Mouse (Mus musculus) cerebellum, postnatal 36 days (tissue): ENCODE measurements at regions not wholly inside any gene's neighbourhood (a gene's known extent, or its start where the extent isn't known, plus 50 kb on each side); places are given as distances from the start of the nearest gene placed in this dataset.

Source experiments
- DNase-seq, 2 experiments: peaks; one replicate each; pipeline ENCODE4 v3.0.0; 2021 to 2022; ENCODE audit warnings: mixed read lengths in 2 of 2

GRCm38 (mm10) chr11:90783537-90783936 lies 95.4 kb upstream of the Tom1l1 start:
- DNase-seq = no peak

- peak in 1 of 2 experiments; percentile 5 for DNase-seq
Measured at GRCm38 (mm10) chr11:90782975-90783374, 94.8 kb upstream of the Tom1l1 start.

GRCm38 (mm10) chr11:90775752-90776151 lies 87.6 kb upstream of the Tom1l1 start:
- no peak for DNase-seq

- DNase-seq = no peak
Measured at GRCm38 (mm10) chr11:90755981-90756380, 67.8 kb upstream of the Tom1l1 start.

- no peak for DNase-seq
Measured at GRCm38 (mm10) chr11:90748448-90748847, 60.3 kb upstream of the Tom1l1 start.

GRCm38 (mm10) chr11:90741952-90742617 lies 53.9 kb upstream of the Tom1l1 start:
- no peak for DNase-seq

GRCm38 (mm10) chr11:90739501-90739900 lies 51.3 kb upstream of the Tom1l1 start:
- DNase-seq = peak; percentile 2 to 59

- no peak for DNase-seq
Measured at GRCm38 (mm10) chr11:90738741-90739140, 50.6 kb upstream of the Tom1l1 start.
